Mouse (Mus musculus): ENCODE results near the gene Syce1. TPM values are rescaled to one million over a fixed set of nuclear protein-coding genes. Genes with fewer than 3 reads are reported as not detected.
"Not testable (repeated sequence)": the region's sequence is repeated elsewhere in the genome, so short reads cannot be mapped to it uniquely, and the experiment has no call there.

Gene Syce1
- total RNA-seq, 2 experiments from 2014 or later = not detected

GRCm38 (mm10) chr7:140788053-140788435, 392 bp upstream of the Syce1 start:
- no peak for ATAC-seq (replicated peaks; ENCODE audit: low FRiP score, low TSS enrichment, poor library complexity, severe bottlenecking)

DNA sequence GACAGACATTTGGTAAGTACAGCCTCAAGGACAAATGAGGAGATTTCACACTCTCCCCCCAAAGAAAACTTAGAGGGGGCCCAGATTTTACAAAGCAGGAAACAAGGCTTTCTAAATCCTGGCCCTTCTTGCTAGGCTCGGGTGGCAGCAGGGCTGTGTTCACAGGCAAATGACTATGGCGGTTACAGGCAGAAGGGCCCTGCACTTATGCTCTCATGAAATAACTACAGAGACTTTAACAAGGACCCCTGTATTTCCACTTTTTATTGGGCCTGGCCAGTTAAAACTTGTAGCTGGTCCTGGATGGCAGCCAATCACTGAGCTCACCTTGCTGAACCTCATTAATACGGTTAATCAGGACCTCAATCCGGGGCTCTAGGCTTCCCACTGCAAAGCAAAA, 7.1 kb downstream of the Syce1 start:
- ATAC-seq (replicated peaks; ENCODE audit: low FRiP score, low TSS enrichment, poor library complexity, severe bottlenecking) = no peak

DNA sequence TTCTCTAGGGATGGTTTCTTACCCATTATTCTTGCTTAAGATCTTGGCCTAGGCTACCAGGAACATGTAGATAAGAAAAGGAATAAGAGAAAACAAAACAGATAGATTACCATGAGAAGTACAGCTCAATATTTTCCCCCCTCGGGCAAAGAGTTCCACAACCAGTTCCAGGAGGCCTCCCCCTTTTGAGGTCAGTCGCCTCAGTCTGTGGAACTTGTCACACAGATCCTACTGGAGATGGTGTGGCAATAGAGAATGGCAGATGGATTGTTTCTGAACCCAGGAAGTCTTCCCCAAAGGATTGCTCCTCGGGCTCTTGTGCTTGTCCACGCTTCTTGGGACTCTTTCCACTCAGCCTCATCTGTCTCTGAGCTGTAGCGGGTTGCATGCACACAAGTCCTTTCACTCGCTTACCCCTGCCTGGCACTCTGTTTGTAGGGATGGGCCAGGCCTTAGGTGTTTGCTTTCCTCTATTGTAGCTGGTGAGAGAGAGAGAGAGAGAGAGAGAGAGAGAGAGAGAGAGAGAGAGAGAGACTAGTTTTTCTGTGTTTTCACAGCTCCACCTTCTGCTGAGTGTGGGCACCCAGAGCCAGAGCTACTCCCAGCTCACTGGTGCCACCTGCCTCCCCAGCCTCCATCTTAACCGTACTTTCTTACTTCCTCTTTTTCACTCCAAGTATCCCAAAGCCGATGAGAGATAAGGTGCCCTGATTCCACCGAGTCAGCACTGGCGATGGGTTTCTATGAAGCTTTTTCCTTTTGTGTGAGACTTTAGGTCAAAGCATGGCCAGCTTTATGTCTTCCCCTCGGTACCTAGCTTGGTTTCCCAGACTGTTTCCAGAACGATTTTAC, 21.5 kb downstream of the Syce1 start:
- ATAC-seq (replicated peaks; ENCODE audit: low FRiP score, low TSS enrichment, poor library complexity, severe bottlenecking) = no peak; the same call in 1 of the 2 replicates

- ATAC-seq (replicated peaks; ENCODE audit: low FRiP score, low TSS enrichment, poor library complexity, severe bottlenecking) = not testable (repeated sequence)
Observed at GRCm38 (mm10) chr7:140765391-140765790, 22.3 kb downstream of the Syce1 start.

GRCm38 (mm10) chr7:140763447-140764020, 24.1 kb downstream of the Syce1 start, which contains the start of gene Cyp2e1:
Cyp2e1 (plus strand) TSS chr7:140763739.
- no peak for ATAC-seq (replicated peaks; ENCODE audit: low FRiP score, low TSS enrichment, poor library complexity, severe bottlenecking)

GRCm38 (mm10) chr7:140760647-140761046, 27.0 kb downstream of the Syce1 start:
- ATAC-seq (replicated peaks; ENCODE audit: low FRiP score, low TSS enrichment, poor library complexity, severe bottlenecking) = no peak

- no peak for ATAC-seq (replicated peaks; ENCODE audit: low FRiP score, low TSS enrichment, poor library complexity, severe bottlenecking)
Observed at GRCm38 (mm10) chr7:140756151-140756854, 31.3 kb downstream of the Syce1 start.

DNA sequence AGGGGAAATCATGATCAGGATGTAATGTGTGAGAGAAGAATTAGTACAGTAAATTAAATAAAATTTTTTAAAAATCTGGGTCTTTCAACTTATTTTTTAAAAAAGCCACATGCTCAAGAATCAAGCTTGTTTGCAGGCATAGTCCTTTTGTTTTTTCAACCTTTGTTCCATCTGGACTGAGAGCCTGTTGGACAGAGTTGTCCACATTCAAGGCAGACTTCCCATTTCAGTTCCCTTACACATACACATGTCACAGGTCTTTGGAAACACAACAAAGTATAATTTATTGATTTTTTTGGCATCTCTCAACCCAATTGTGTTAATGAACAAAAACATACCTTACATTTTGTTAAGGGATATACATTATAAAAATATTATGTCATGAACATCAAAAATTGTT, 33.1 kb downstream of the Syce1 start:
- no peak for ATAC-seq (replicated peaks; ENCODE audit: low FRiP score, low TSS enrichment, poor library complexity, severe bottlenecking)

- ATAC-seq (replicated peaks; ENCODE audit: low FRiP score, low TSS enrichment, poor library complexity, severe bottlenecking) = no peak
Observed at GRCm38 (mm10) chr7:140748827-140749160, 38.9 kb downstream of the Syce1 start.

DNA sequence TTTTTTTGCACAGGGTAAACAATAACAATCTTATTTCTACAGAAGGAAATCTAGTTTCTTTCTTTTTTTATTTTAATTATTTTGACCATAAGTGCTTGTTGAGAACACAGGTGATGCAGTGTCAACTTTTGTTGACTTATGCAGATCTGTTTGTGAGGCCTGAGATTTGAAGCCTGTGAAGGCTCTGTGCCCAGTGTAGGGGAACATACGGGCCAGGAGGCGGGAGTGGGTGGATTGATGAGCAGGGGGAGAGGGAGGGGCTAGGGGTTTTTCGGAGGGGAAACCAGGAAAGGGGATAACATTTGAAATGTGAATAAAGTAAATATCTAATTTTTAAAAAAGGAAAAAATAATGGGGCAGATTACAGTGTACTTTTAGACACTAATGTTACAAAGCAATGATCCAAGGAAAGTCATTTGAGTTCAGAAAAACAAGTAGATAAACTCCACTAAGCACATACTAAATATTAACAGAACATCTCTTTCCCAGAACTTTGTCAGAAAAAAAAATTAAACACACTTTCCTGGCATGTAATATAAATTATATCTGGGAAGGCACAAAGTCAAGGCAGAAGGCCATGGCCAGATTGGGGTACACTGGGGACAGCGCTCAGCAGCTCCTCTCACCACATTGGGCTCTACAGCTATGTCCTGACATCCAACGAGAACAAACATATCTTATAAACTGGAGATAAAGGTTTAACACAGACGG, 39.4 kb downstream of the Syce1 start:
- ATAC-seq (replicated peaks; ENCODE audit: low FRiP score, low TSS enrichment, poor library complexity, severe bottlenecking) = no peak

DNA sequence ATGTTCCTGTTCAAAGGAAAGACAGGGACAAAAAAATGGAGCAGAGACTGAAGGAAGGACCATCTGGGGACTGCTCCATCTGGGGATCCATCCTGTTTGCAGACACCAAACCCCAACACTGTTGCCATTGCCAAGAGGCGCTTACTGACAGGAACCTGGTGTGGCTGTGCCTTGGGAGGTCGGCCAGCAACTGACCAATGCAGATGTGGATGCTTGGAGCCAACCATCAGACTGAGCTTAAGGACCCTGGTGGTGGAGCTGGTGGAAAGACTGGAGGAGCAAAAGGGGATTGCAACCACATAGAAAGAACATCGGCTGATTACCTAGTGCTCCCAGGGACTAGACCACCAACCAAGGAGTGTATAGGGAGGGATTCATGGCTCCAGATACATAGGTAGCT, 40.2 kb downstream of the Syce1 start:
- ATAC-seq (replicated peaks; ENCODE audit: low FRiP score, low TSS enrichment, poor library complexity, severe bottlenecking) = no peak

- ATAC-seq (replicated peaks; ENCODE audit: low FRiP score, low TSS enrichment, poor library complexity, severe bottlenecking) = no peak
Observed at GRCm38 (mm10) chr7:140733162-140733561, 54.5 kb downstream of the Syce1 start.

Other genes with a start within 250 kb of the Syce1 start
- not detected in 2 replicates for gene Olfr538, start 220.0 kb downstream of the Syce1 start, total RNA-seq (2014; fragmentation: Nextera tagmentation)
- not detected in 2 replicates for gene Olfr538, start 220.0 kb downstream of the Syce1 start, total RNA-seq (2017)
- not detected in 2 replicates for gene Olfr46, start 186.6 kb downstream of the Syce1 start, total RNA-seq (2014; fragmentation: Nextera tagmentation)
- gene Olfr46, start 186.6 kb downstream of the Syce1 start, total RNA-seq (2017) = not detected in 2 replicates
- gene Olfr61, start 158.9 kb downstream of the Syce1 start, total RNA-seq (2014; fragmentation: Nextera tagmentation) = not detected in 2 replicates
- not detected in 2 replicates for gene Olfr61, start 158.9 kb downstream of the Syce1 start, total RNA-seq (2017)
- not detected in 2 replicates for gene Olfr53, start 141.4 kb downstream of the Syce1 start, total RNA-seq (2014; fragmentation: Nextera tagmentation)
- gene Olfr53, start 141.4 kb downstream of the Syce1 start, total RNA-seq (2017) = not detected in 2 replicates
- not detected in 2 replicates for gene Olfr539, start 127.9 kb downstream of the Syce1 start, total RNA-seq (2014; fragmentation: Nextera tagmentation)
- not detected in 2 replicates for gene Olfr539, start 127.9 kb downstream of the Syce1 start, total RNA-seq (2017)
- gene Olfr45, start 105.9 kb downstream of the Syce1 start, total RNA-seq (2014; fragmentation: Nextera tagmentation) = 0.20 TPM in 1 of 2 replicates, not detected in the other
- gene Olfr45, start 105.9 kb downstream of the Syce1 start, total RNA-seq (2017) = not detected in 2 replicates
- not detected in 2 replicates for gene Olfr541, start 90.6 kb downstream of the Syce1 start, total RNA-seq (2014; fragmentation: Nextera tagmentation)
- gene Olfr541, start 90.6 kb downstream of the Syce1 start, total RNA-seq (2017) = not detected in 2 replicates
- not detected in 2 replicates for gene Cyp2e1, start 24.1 kb downstream of the Syce1 start, total RNA-seq (2014; fragmentation: Nextera tagmentation)
- gene Cyp2e1, start 24.1 kb downstream of the Syce1 start, total RNA-seq (2017) = not detected in 2 replicates
- 4.0 TPM in 1 of 2 replicates, not detected in the other for gene Zfp941, start 34.3 kb upstream of the Syce1 start, total RNA-seq (2014; fragmentation: Nextera tagmentation)
- 0.56 and 2.7 TPM in 2 replicates for gene Zfp941, start 34.3 kb upstream of the Syce1 start, total RNA-seq (2017)
- gene Urah, start 47.2 kb upstream of the Syce1 start, total RNA-seq (2014; fragmentation: Nextera tagmentation) = not detected in 2 replicates
- gene Urah, start 47.2 kb upstream of the Syce1 start, total RNA-seq (2017) = not detected in 2 replicates
- not detected in 2 replicates for gene Scgb1c1, start 57.7 kb upstream of the Syce1 start, total RNA-seq (2014; fragmentation: Nextera tagmentation)
- gene Scgb1c1, start 57.7 kb upstream of the Syce1 start, total RNA-seq (2017) = not detected in 2 replicates
- gene Odf3, start 60.0 kb upstream of the Syce1 start, total RNA-seq (2014; fragmentation: Nextera tagmentation) = not detected in 2 replicates
- gene Odf3, start 60.0 kb upstream of the Syce1 start, total RNA-seq (2017) = not detected in 2 replicates
- not detected in 2 replicates for gene Gm45785, start 68.5 kb upstream of the Syce1 start, total RNA-seq (2014; fragmentation: Nextera tagmentation)
- gene Gm45785, start 68.5 kb upstream of the Syce1 start, total RNA-seq (2017) = 3.0 TPM in 1 of 2 replicates, not detected in the other
- gene Ric8a, start 69.1 kb upstream of the Syce1 start, total RNA-seq (2014; fragmentation: Nextera tagmentation) = 30.0 and 44.3 TPM in 2 replicates
- gene Ric8a, start 69.1 kb upstream of the Syce1 start, total RNA-seq (2017) = 19.2 and 27.5 TPM in 2 replicates
- gene Bet1l, start 69.7 kb upstream of the Syce1 start, total RNA-seq (2014; fragmentation: Nextera tagmentation) = 12.9 and 14.5 TPM in 2 replicates
- gene Bet1l, start 69.7 kb upstream of the Syce1 start, total RNA-seq (2017) = 12.8 and 16.1 TPM in 2 replicates
- 86.3 and 118 TPM in 2 replicates for gene Psmd13, start 94.1 kb upstream of the Syce1 start, total RNA-seq (2014; fragmentation: Nextera tagmentation)
- 169 and 203 TPM in 2 replicates for gene Psmd13, start 94.1 kb upstream of the Syce1 start, total RNA-seq (2017)
- gene Sirt3, start 94.5 kb upstream of the Syce1 start, total RNA-seq (2014; fragmentation: Nextera tagmentation) = 27.7 and 32.4 TPM in 2 replicates
- gene Sirt3, start 94.5 kb upstream of the Syce1 start, total RNA-seq (2017) = 18.2 and 23.4 TPM in 2 replicates
- not detected in 2 replicates for gene Cox8b, start 112.6 kb upstream of the Syce1 start, total RNA-seq (2014; fragmentation: Nextera tagmentation)
- not detected in 2 replicates for gene Cox8b, start 112.6 kb upstream of the Syce1 start, total RNA-seq (2017)
- 0.52 TPM in 1 of 2 replicates, not detected in the other for gene Nlrp6, start 133.1 kb upstream of the Syce1 start, total RNA-seq (2014; fragmentation: Nextera tagmentation)
- gene Nlrp6, start 133.1 kb upstream of the Syce1 start, total RNA-seq (2017) = not detected in 2 replicates
- 12.2 and 18.7 TPM in 2 replicates for gene Pgghg, start 153.5 kb upstream of the Syce1 start, total RNA-seq (2014; fragmentation: Nextera tagmentation)
- gene Pgghg, start 153.5 kb upstream of the Syce1 start, total RNA-seq (2017) = 6.1 and 7.2 TPM in 2 replicates
- gene Ifitm5, start 162.4 kb upstream of the Syce1 start, total RNA-seq (2014; fragmentation: Nextera tagmentation) = 0.55 TPM in 1 of 2 replicates, not detected in the other
- gene Ifitm5, start 162.4 kb upstream of the Syce1 start, total RNA-seq (2017) = 2.4 TPM in 1 of 2 replicates, not detected in the other
- gene Gm45717, start 168.1 kb upstream of the Syce1 start, total RNA-seq (2014; fragmentation: Nextera tagmentation) = not detected in 2 replicates
- gene Gm45717, start 168.1 kb upstream of the Syce1 start, total RNA-seq (2017) = not detected in 2 replicates
- 285 and 292 TPM in 2 replicates for gene Ifitm2, start 168.1 kb upstream of the Syce1 start, total RNA-seq (2014; fragmentation: Nextera tagmentation)
- 265 and 278 TPM in 2 replicates for gene Ifitm2, start 168.1 kb upstream of the Syce1 start, total RNA-seq (2017)
- 37.2 and 54.3 TPM in 2 replicates for gene Ifitm1, start 179.4 kb upstream of the Syce1 start, total RNA-seq (2014; fragmentation: Nextera tagmentation)
- 20.9 and 50.8 TPM in 2 replicates for gene Ifitm1, start 179.4 kb upstream of the Syce1 start, total RNA-seq (2017)
- gene Ifitm3, start 222.9 kb upstream of the Syce1 start, total RNA-seq (2014; fragmentation: Nextera tagmentation) = 53.9 and 67.3 TPM in 2 replicates
- 54.1 and 55.3 TPM in 2 replicates for gene Ifitm3, start 222.9 kb upstream of the Syce1 start, total RNA-seq (2017)
- not detected in 2 replicates for gene Ifitm6, start 230.1 kb upstream of the Syce1 start, total RNA-seq (2014; fragmentation: Nextera tagmentation)
- gene Ifitm6, start 230.1 kb upstream of the Syce1 start, total RNA-seq (2017) = 25.3 TPM in 1 of 2 replicates, not detected in the other
- gene Gm17387, start 241.3 kb upstream of the Syce1 start, total RNA-seq (2014; fragmentation: Nextera tagmentation) = not detected in 2 replicates
- not detected in 2 replicates for gene Gm17387, start 241.3 kb upstream of the Syce1 start, total RNA-seq (2017)